Mouse (Mus musculus) bone marrow macrophage, adult 2 months (primary cell): ENCODE data around the gene Txndc8. TPM values are rescaled to one million over a fixed set of nuclear protein-coding genes. Genes with fewer than 3 reads are reported as not detected.

Experiments
- H3K27ac ChIP-seq: 2 replicates; pipeline ENCODE4 v1.5.1; 2012; ENCODE audit warnings: low read depth, low read length; ENCODE audit not compliant: insufficient read depth
- H3K4me1 ChIP-seq: 2 replicates; pipeline ENCODE4 v1.6.1; 2012; ENCODE audit warnings: low read length; ENCODE audit not compliant: control insufficient read depth, insufficient read depth
- H3K4me3 ChIP-seq: 2 replicates; pipeline ENCODE4 v1.5.1; 2012; ENCODE audit warnings: mild to moderate bottlenecking, low read length, moderate library complexity; ENCODE audit not compliant: insufficient read depth
- CTCF ChIP-seq: IDR thresholded peaks from 2 replicates; pipeline ENCODE4 v1.5.1; 2012; ENCODE audit warnings: low read depth, mild to moderate bottlenecking, low read length, moderate library complexity
- POLR2A ChIP-seq: IDR thresholded peaks from 2 replicates; pipeline ENCODE4 v1.6.1; 2012; ENCODE audit warnings: mild to moderate bottlenecking, low read depth, low read length, borderline replicate concordance
- polyA plus RNA-seq: library from polyadenylated mRNA; stranded (reverse); fragments of >200 nt; gene quantifications from 2 replicates; pipeline ENCODE4 v1.2.4, GENCODE M21; 2012; ENCODE audit not compliant: missing spikeins, insufficient read depth, insufficient read length

Txndc8 gene
- polyA plus RNA-seq, 1 experiment: not detected

DNA sequence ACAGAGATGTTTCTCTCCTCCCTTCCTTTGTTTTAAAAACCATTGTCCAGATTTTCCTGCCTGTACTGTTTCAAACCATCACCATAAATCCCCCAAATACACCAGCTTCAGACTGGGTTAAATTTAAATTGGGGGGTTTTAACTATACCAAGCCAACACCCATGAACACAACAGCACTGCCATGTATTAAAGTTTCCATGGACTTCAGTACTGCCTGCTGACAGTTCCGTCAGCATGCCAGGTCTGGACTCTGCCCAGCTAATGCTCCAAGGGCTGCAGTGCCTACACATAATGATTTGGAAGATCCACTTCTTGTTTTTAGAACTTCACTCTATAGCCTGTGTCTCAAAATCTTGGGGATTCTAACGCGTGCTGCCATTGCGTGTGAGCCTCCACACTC, 61.4 kb downstream of the Txndc8 start:
- no peak for TF ChIP-seq CTCF
- no peak for TF ChIP-seq POLR2A
- H3K27ac ChIP-seq: no peak overlapping the region
- peaks cover 21% of the 10 kb centered on the region for H3K4me1 ChIP-seq
- H3K4me3 ChIP-seq: no peak overlapping the region

- TF ChIP-seq POLR2A: no peak
- Histone ChIP-seq H3K4me1 (peaks cover 18% of the 10 kb centered on the region), H3K27ac (no peak overlapping the region)
These were observed 61.9 kb downstream of the Txndc8 start for GRCm38 (mm10) chr4:57947036-57947435.

DNA sequence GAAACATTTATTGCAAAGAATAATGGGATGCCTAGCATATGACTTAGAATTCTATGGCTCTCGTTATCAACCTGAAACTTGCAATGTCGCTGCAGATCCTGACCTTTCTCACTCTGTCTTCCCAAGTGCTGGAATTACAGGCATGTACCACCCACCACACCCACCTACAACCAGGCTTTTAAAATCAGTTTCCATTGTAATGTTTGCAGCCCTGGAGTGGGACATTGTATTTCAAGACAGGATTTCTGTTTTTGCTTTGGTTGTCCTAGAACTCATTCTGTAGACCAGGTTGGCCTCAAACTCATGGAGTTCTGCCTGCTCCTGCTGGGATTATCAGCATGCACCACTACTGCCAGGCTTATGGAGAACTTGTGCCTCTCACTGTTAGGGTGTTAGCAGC, 66.0 kb downstream of the Txndc8 start:
- TF ChIP-seq POLR2A: no peak
- no peak for TF ChIP-seq CTCF
- Histone ChIP-seq H3K27ac (no peak overlapping the region), H3K4me3 (no peak overlapping the region), H3K4me1 (no peaks in the 10 kb centered on the region)

More at GRCm38 (mm10) chr4:57947036-57947435, 61.9 kb downstream of the Txndc8 start:
- H3K4me3 ChIP-seq: no peak overlapping the region

- TF ChIP-seq CTCF: no peak
- no peak for TF ChIP-seq POLR2A
- Histone ChIP-seq H3K4me3 (no peak overlapping the region), H3K27ac (no peak overlapping the region), H3K4me1 (no peaks in the 10 kb centered on the region)
These were observed 68.3 kb downstream of the Txndc8 start for GRCm38 (mm10) chr4:57940631-57941030.

DNA sequence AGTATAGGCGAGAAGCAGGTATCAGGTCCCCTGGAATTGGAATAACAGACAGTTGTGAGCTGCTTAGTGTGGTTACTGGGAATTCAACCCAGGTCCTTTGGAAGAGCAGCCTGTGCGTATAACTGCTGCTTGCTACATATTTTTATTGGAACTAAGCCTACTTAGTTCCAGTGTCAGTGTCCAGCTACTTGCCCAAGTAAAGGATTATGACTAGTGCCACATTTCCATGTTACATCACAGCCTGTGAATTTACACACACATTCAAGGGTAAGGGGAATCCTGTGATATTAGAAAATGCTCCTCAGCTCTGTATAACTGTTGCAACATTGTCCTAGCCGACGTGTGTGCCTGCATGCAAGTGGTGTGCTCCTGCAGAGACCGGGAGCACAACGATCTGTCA, 71.6 kb downstream of the Txndc8 start:
- H3K4me3 ChIP-seq: no peak overlapping the region
- no peak overlapping the region for H3K27ac ChIP-seq
- no peaks in the 10 kb centered on the region for H3K4me1 ChIP-seq
- TF ChIP-seq CTCF (no peak), POLR2A (no peak)

DNA sequence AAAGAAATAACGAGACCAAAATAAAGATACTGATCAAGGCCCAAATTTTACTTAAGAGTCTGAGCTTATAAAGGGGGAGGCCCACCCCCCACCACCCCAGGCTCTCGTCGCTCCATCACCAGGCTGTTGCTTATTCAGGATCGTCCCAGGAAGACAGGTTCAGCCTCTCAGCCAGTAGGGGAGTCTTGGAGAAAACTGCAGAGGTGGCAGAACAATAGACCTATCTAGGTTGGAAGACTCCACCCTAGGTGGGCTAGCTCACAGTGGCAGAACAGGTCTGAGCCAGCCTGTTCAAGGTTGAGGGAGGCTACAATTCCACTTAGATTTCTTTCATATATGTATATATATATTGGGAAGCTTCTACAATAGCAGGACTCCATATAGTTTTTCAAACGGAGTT, 74.7 kb downstream of the Txndc8 start:
- Histone ChIP-seq H3K4me1 (peaks cover 6% of the 10 kb centered on the region; the same call in 1 of the 2 replicates), H3K4me3 (no peak overlapping the region), H3K27ac (no peak overlapping the region)
- no peak for TF ChIP-seq CTCF

Other genes with a start within 250 kb of the Txndc8 start
- not detected in 2 replicates for gene D630039A03Rik, start 92.8 kb downstream of the Txndc8 start, polyA plus RNA-seq
- gene Txn1, start 52.7 kb downstream of the Txndc8 start, polyA plus RNA-seq: 298 and 338 TPM in 2 replicates
- 0.07 and 0.12 TPM in 2 replicates for gene Svep1, start 197.7 kb upstream of the Txndc8 start, polyA plus RNA-seq